Mouse (Mus musculus) heart, embryonic 15.5 days (tissue): ENCODE data around the gene Armc2. TPM values are rescaled to one million over a fixed set of nuclear protein-coding genes. Genes with fewer than 3 reads are reported as not detected.

Experiments used
- ATAC-seq: fragments of 200-750 bp; cut with Nextera tagmentation; replicated peaks from 2 replicates; pipeline ENCODE4 v1.8.0; 2017; ENCODE audit warnings: low read depth, moderate TSS enrichment; ENCODE audit not compliant: insufficient number of reproducible peaks, insufficient read depth, low FRiP score
- H3K27ac ChIP-seq: fragments of 300-500 bp; sonication (generic); 2 replicates; pipeline ENCODE4 v1.5.1; 2015; ENCODE audit warnings: mild to moderate bottlenecking, inconsistent platforms
- H3K27me3 ChIP-seq: fragments of 300-500 bp; sonication (generic); 2 replicates; pipeline ENCODE4 v1.6.1; 2015; ENCODE audit warnings: inconsistent platforms
- H3K36me3 ChIP-seq: fragments of 300-500 bp; sonication (generic); 2 replicates; pipeline ENCODE4 v1.6.1; 2015; ENCODE audit warnings: mild to moderate bottlenecking, inconsistent platforms
- H3K4me1 ChIP-seq: fragments of 300-500 bp; sonication (generic); replicated peaks from 2 replicates; pipeline ENCODE4 v1.6.1; 2015; ENCODE audit warnings: inconsistent platforms
- H3K4me2 ChIP-seq: fragments of 300-500 bp; sonication (generic); 2 replicates; pipeline ENCODE4 v1.6.1; 2015; ENCODE audit warnings: inconsistent platforms, mild to moderate bottlenecking, moderate library complexity
- H3K4me3 ChIP-seq: fragments of 300-500 bp; sonication (generic); 2 replicates; pipeline ENCODE4 v1.5.1; 2015; ENCODE audit warnings: mild to moderate bottlenecking, inconsistent platforms
- H3K9ac ChIP-seq: fragments of 300-500 bp; sonication (generic); 2 replicates; pipeline ENCODE4 v1.6.1; 2015; ENCODE audit warnings: mild to moderate bottlenecking, inconsistent platforms
- H3K9me3 ChIP-seq: fragments of 300-500 bp; sonication (generic); replicated peaks from 2 replicates; pipeline ENCODE4 v1.6.1; 2016; ENCODE audit warnings: inconsistent platforms
- WGBS: fragments of 180-500 bp; shearing (Covaris S2); methylation state at CpG from one replicate; pipeline ENCODE4 v1.1.7; 2015; ENCODE audit warnings: mixed read lengths; 5-methylcytosine and 5-hydroxymethylcytosine counted together
- polyA plus RNA-seq: library from polyadenylated mRNA; unstranded; fragments of >200 nt; fragmentation: Nextera tagmentation; extraction: Ambion mirVana; gene quantifications from 2 replicates; pipeline ENCODE4 v1.2.1, GENCODE M21; 2015

Armc2 gene
- polyA plus RNA-seq, 1 experiment from 2014 or later = 2.3 TPM

GRCm38 (mm10) chr10:41934633-41935475 lies 83.4 kb downstream of the Armc2 start:
- H3K27ac ChIP-seq = peak overlapping the region; percentile 97
- 2% methylated on average over 21 of the region's 21 CpGs for WGBS
- H3K27me3 ChIP-seq = no peaks in the 10 kb centered on the region
- peaks cover 68% of the 10 kb centered on the region for H3K4me1 ChIP-seq
- H3K4me2 ChIP-seq = peak overlapping the region; percentile 62
- H3K36me3 ChIP-seq = no peaks in the 10 kb centered on the region
- H3K9me3 ChIP-seq = no peaks in the 10 kb centered on the region
- peak overlapping the region; percentile 36 for H3K4me3 ChIP-seq
- peak; percentile 94 for ATAC-seq
- H3K9ac ChIP-seq = peak overlapping the region; percentile 40

- H3K4me2 ChIP-seq = no peak overlapping the region
- no peak for ATAC-seq
- H3K4me3 ChIP-seq = no peak overlapping the region
- H3K36me3 ChIP-seq = no peaks in the 10 kb centered on the region
- 44% methylated on average over 6 of the region's 6 CpGs for WGBS
- H3K27ac ChIP-seq = peak overlapping the region; percentile 97
- no peak overlapping the region for H3K9ac ChIP-seq
- no peaks in the 10 kb centered on the region for H3K27me3 ChIP-seq
- peaks cover 68% of the 10 kb centered on the region for H3K4me1 ChIP-seq
- no peaks in the 10 kb centered on the region for H3K9me3 ChIP-seq
These were observed 84.7 kb downstream of the Armc2 start for GRCm38 (mm10) chr10:41933536-41933935.

GRCm38 (mm10) chr10:41932943-41933342 lies 85.3 kb downstream of the Armc2 start:
- Histone ChIP-seq H3K9ac (no peak overlapping the region), H3K9me3 (no peaks in the 10 kb centered on the region), H3K36me3 (no peaks in the 10 kb centered on the region), H3K27ac (peak overlapping the region; percentile 7; the same call in 1 of the 2 replicates), H3K4me2 (no peak overlapping the region), H3K4me3 (no peak overlapping the region), H3K4me1 (peaks cover 65% of the 10 kb centered on the region), H3K27me3 (no peaks in the 10 kb centered on the region)
- 81% methylated on average over 5 of the region's 5 CpGs for WGBS
- no peak for ATAC-seq

GRCm38 (mm10) chr10:41931962-41932361 lies 86.3 kb downstream of the Armc2 start:
- Histone ChIP-seq H3K4me1 (peaks cover 55% of the 10 kb centered on the region), H3K36me3 (no peaks in the 10 kb centered on the region), H3K27ac (no peak overlapping the region; the same call in 1 of the 2 replicates), H3K9me3 (no peaks in the 10 kb centered on the region), H3K9ac (no peak overlapping the region), H3K27me3 (no peaks in the 10 kb centered on the region), H3K4me3 (no peak overlapping the region), H3K4me2 (no peak overlapping the region)
- ATAC-seq = no peak
- WGBS = 64% methylated on average over 12 of the region's 12 CpGs

- Histone ChIP-seq H3K4me1 (peaks cover 45% of the 10 kb centered on the region), H3K27ac (no peak overlapping the region), H3K9me3 (no peaks in the 10 kb centered on the region), H3K36me3 (no peaks in the 10 kb centered on the region), H3K4me3 (no peak overlapping the region), H3K9ac (no peak overlapping the region), H3K27me3 (no peaks in the 10 kb centered on the region), H3K4me2 (no peak overlapping the region)
- no peak for ATAC-seq
- 43% methylated on average over 4 of the region's 4 CpGs for WGBS
These were observed 87.3 kb downstream of the Armc2 start for GRCm38 (mm10) chr10:41930966-41931365.

GRCm38 (mm10) chr10:41926726-41927125 lies 91.5 kb downstream of the Armc2 start:
- no peak overlapping the region for H3K9ac ChIP-seq
- H3K27me3 ChIP-seq = no peaks in the 10 kb centered on the region
- H3K9me3 ChIP-seq = no peaks in the 10 kb centered on the region
- peaks cover 9% of the 10 kb centered on the region for H3K4me1 ChIP-seq
- no peak overlapping the region for H3K27ac ChIP-seq
- H3K4me2 ChIP-seq = no peak overlapping the region
- ATAC-seq = no peak
- no peak overlapping the region for H3K4me3 ChIP-seq
- no peaks in the 10 kb centered on the region for H3K36me3 ChIP-seq
- 82% methylated on average over 14 of the region's 14 CpGs for WGBS

GRCm38 (mm10) chr10:41912290-41912994 lies 105.8 kb downstream of the Armc2 start:
- Histone ChIP-seq H3K4me3 (no peak overlapping the region), H3K9me3 (no peaks in the 10 kb centered on the region), H3K36me3 (peaks cover 13% of the 10 kb centered on the region), H3K27ac (no peak overlapping the region), H3K9ac (no peak overlapping the region), H3K27me3 (no peaks in the 10 kb centered on the region), H3K4me2 (no peak overlapping the region), H3K4me1 (no peaks in the 10 kb centered on the region)
- 88% methylated on average over 8 of the region's 8 CpGs for WGBS
- no peak for ATAC-seq

GRCm38 (mm10) chr10:41908899-41909298 lies 109.3 kb downstream of the Armc2 start:
- H3K36me3 ChIP-seq = peaks cover 43% of the 10 kb centered on the region
- no peaks in the 10 kb centered on the region for H3K9me3 ChIP-seq
- H3K27me3 ChIP-seq = no peaks in the 10 kb centered on the region
- H3K4me2 ChIP-seq = no peak overlapping the region
- 72% methylated on average over 6 of the region's 6 CpGs for WGBS
- ATAC-seq = no peak
- H3K27ac ChIP-seq = no peak overlapping the region
- no peak overlapping the region for H3K9ac ChIP-seq
- H3K4me1 ChIP-seq = no peaks in the 10 kb centered on the region
- no peak overlapping the region for H3K4me3 ChIP-seq

GRCm38 (mm10) chr10:41907950-41908349 lies 110.3 kb downstream of the Armc2 start:
- Histone ChIP-seq H3K27me3 (no peaks in the 10 kb centered on the region), H3K4me3 (no peak overlapping the region), H3K27ac (no peak overlapping the region), H3K36me3 (peaks cover 52% of the 10 kb centered on the region), H3K4me2 (no peak overlapping the region), H3K9me3 (no peaks in the 10 kb centered on the region), H3K4me1 (no peaks in the 10 kb centered on the region), H3K9ac (no peak overlapping the region)
- no peak for ATAC-seq
- 78% methylated on average over 4 of the region's 4 CpGs for whole genome bisulfite sequencing

GRCm38 (mm10) chr10:41907473-41907872 lies 110.8 kb downstream of the Armc2 start:
- H3K4me1 ChIP-seq = no peaks in the 10 kb centered on the region
- H3K27ac ChIP-seq = no peak overlapping the region
- WGBS = 87% methylated on average over 11 of the region's 11 CpGs
- no peak overlapping the region for H3K4me2 ChIP-seq
- no peaks in the 10 kb centered on the region for H3K27me3 ChIP-seq
- peaks cover 55% of the 10 kb centered on the region for H3K36me3 ChIP-seq
- no peak overlapping the region for H3K9ac ChIP-seq
- H3K9me3 ChIP-seq = no peaks in the 10 kb centered on the region
- no peak for ATAC-seq
- H3K4me3 ChIP-seq = no peak overlapping the region

- 0 out of 2 replicates have a peak, but pooled peaks cover 3% of the 10 kb centered on the region for H3K9me3 ChIP-seq
- H3K9ac ChIP-seq = no peak overlapping the region
- peaks cover 54% of the 10 kb centered on the region for H3K36me3 ChIP-seq
- H3K27me3 ChIP-seq = no peaks in the 10 kb centered on the region
- no peak overlapping the region for H3K4me3 ChIP-seq
- ATAC-seq = no peak
- H3K4me1 ChIP-seq = no peaks in the 10 kb centered on the region
- H3K27ac ChIP-seq = no peak overlapping the region
- H3K4me2 ChIP-seq = no peak overlapping the region
- 92% methylated on average over 6 of the region's 6 CpGs for WGBS
These were observed 116.4 kb downstream of the Armc2 start for GRCm38 (mm10) chr10:41901864-41902263.
